Mouse (Mus musculus) liver, adult (tissue): ENCODE results near the gene Sec24b.

ENCODE experiments used
- GATA4 ChIP-seq: IDR thresholded peaks from 2 replicates; pipeline ENCODE4 v1.6.1; 2014; ENCODE audit warnings: mild to moderate bottlenecking, low read length; ENCODE audit not compliant: insufficient replicate concordance

The Sec24b gene

DNA sequence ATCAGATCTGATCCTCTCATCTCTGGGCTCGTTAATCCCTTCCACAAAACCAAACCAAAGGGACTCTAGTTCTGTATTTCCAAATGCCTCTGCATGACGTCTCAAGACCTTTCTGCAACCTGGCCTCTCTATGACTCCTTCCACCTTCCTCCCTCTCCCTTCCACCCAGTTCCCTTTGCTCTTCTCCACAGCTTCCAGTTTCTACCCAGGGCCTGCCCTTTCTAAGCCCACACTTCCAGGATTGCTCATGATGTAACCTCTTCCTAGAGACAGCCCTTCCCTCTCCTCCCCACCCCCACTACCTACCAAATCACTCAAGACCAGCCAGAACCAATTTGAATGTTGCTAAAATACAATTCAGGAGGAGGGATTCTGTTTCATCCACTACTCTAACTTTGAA, 2.9 kb downstream of the Sec24b start:
- TF ChIP-seq GATA4 = no peak

DNA sequence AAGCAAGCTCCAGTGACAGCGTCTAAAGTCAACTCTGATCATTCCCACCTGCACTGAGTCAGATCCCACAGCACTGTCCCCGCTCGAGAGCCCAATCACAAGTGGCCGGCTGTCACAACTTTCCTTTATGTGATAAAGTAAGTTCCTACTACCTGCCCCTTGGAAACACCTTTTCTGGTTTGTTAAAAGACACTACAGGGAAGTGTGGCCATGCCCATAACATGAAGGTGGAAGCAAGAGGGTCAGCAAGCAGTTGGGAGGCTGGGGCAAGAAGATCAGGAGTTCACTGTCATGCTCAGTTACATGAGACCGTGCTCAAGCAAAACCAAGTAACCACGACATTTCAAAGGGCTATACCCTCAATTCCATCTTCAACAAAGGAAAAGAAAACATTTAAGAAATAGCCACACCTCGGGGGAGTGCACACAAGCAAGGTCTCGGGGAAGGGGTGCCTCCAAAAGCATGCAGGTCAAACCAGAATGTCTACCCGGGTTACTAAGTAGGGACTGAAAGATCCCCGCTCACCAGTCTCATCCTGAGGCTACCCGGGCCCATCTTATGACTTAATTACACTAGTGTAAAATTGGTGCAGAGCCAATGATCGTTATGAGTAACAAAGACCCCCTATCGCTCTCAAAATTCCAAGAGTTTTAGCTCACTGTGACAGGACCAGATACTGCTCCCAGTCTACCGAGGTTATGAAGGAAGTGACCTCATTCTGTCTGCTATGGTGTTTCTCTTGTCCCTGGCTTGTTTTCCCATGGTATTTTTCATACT, 3.6 kb downstream of the Sec24b start:
- TF ChIP-seq GATA4 = no peak

DNA sequence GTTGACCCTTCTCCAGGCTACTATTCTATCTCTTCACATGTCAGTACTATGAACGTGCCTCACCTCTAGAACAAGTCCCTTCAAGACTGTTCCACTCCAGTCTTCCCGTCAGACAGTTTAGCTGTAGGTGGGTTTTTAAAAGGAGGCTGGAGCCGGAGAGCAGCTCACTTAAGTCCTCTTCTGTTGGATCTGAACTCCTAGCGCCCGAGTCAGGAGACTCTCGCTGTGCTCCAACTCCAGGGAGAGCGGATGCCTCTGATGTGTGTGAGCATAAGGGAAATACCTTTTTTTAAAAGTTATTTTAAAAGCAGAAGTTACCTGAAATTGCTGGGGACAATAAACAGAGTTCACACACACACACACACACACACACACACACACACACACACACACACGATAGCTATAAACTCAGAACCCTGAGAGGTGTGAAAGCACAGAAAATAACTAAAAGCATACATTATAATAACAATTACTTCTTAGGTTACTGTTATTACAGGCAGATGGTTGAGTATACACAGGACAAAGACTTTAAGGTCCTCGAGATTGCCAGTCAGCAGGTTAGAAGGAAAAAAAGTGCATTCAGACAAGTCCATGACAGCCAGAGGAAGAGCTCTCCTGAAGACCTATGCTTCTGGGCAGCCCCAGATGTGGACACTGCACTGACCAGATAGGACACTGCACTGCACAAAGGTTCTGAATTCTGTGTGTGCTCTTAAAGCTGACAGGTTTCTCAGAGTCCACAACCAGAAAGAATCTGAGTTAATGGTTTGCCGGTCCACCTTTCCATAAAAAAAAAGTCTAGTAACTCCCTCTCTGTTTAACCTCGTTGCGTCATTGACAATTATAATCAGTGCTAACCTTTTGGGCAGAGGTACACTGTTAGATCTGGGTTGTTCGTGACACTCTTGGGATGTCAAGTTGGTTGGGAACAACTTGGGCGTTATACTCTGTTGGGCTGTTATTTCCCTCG, 5.7 kb downstream of the Sec24b start:
- TF ChIP-seq GATA4 = no peak

DNA sequence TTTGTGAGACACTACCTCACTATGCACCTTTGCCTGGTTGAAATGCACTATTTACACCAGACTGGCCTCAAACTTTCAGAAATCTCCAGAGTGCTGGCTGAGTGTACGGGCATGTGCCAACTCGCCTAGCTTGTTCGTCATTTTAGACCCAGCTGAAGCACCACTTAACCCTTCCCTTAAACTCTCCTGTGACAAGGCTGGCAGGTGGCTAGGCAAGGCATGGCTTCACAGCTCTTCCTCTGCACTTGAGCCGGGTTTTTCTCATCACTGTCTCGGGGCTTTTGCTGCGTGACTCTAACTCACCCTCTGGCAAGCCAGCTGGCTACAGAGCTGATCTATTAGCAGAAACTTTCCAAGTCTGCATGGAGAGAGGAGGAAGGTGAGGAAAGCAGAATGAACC, 6.8 kb downstream of the Sec24b start:
- no peak for TF ChIP-seq GATA4

DNA sequence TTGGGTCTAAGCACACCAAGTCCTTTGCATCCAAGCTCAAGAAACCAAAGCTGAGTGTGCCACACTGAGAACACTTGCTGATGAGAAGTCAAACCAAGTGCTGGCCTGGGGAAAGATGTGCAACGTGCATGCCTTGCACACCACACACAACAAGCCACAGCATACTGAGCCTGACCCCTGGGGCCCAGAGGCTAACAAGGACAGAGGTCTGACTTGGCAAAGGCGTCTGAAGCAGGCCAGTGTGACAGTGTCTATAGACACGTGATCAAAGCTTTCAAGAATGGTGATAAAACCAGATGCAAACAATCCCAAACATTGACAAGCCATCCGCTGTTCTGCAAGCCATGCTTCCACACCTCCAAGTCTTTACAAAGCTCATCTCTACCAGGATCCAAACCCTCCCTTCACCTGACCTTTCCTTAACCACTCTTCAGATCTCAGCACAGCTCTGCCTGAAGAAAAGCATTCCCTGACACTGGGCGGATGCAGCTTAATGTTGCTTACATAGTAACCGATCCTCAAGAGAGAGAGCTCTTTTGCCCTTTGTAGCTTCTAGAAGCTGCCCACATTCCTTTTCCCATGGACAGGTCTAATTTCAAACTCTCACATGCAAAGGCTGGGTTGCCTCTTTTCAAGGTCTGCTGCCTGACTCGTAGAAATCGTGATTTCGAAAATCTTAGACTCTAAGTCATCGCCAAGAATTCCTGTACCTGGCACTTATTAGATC, 7.8 kb downstream of the Sec24b start:
- TF ChIP-seq GATA4 = no peak

DNA sequence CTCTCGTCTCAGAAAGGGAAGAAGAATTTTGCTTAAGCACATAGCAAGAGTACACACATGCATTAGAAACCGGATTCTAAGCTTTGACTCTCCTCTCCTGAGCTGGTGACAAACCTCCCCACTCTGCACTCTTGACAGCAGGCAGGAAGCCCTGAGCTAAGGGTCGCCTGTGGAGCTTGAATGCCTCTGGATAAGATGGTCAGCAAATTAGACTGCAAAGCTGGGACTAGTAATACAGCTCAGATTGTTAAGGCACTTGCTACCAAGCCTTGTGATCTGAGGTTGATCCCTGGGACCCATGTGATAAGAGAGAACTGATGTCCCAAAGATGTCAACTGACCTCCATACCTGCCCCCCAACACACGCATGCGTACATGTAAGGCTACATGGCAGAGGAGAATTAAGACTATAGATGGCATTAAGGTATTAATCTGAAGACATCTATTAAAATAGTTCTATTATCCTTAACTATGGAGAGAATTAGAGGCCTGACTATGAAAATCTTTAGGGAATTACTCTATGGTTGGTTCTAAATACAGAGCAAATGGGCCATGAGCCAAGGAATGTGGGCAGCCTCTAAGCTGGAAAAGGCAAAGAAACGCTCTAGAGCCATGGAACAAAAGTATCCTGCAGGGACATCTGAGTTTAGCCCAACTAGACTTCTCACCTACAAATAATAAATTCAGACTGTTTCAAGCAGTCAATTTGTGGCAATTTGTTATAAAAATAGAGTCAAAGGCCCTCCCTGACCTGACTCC, 8.6 kb downstream of the Sec24b start:
- TF ChIP-seq GATA4 = no peak

DNA sequence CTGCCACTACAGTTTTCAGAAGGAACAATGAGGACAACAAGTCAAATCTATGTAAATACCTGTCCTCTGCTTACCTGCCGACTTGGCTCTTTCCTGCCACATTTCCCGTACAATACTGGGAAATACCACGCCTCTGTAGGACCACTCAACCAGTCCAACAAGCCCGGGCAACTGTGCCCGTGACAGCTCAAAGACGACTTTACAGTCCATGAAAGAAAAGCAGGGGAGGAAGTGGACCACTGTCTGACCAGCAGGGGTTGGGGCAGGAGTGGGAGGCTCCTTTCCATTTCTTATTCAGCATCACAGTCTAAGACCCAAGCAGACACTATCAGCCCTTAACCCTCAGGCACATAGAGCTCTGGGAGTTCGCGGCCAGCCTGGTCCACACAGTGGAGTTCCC, 9.2 kb downstream of the Sec24b start:
- no peak for TF ChIP-seq GATA4

DNA sequence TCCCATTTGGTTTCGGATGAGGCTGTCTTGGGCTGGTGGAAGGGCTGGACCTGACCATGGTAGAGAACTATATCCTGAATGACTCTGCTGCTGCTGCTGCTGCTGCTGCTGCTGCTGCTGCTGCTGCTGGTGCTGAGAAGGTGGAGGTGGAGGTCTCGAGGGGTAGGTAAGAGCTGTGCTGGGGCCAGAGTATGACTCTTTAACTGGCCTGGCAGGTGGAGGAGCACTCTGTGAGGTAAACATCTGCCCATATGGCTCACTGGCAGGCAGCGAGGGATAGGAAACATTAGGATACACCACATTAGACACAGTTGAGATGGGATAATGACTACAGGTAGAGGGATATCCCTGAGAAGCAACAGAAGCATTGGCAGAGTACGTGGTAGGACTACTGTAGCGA, 20.6 kb downstream of the Sec24b start:
- no peak for TF ChIP-seq GATA4

DNA sequence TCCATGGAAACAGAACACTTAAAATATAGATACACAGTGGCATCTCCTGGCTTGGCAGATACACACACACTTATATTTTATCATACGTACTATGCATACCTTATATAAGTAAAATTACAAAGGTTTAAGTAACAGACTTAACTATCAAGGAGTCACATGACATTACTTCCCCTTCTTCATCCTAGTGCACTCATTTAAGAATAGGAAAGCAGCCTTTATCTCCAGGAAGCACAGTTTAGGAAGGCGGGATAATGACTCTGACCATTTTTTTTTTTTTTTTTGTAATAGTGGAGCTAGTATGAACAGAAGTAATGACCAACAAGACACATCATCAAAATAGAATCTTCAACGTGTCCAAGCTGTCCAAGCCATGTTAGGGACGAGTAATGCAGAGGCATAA, 21.3 kb downstream of the Sec24b start:
- TF ChIP-seq GATA4 = no peak; the same call in 1 of the 2 replicates

DNA sequence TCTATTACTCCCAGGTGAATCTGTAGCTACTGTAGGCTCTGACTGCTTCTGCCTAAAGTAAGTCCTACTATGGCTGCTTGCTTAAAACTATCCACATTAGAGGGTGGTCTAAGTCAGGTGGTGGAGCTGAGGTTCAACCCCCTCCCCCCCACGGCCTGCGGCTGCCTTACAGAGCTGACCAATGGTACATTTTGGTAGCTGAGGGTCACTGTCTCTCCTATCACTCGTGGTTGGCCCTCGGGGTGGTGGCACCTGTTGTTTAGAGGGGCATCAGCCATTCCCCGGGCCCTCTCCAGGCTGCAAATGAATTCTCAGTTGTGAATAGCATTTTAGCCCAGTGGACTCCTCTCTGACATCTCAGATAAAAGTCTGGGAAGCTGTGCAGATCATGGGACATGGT, 32.6 kb downstream of the Sec24b start:
- TF ChIP-seq GATA4 = no peak

DNA sequence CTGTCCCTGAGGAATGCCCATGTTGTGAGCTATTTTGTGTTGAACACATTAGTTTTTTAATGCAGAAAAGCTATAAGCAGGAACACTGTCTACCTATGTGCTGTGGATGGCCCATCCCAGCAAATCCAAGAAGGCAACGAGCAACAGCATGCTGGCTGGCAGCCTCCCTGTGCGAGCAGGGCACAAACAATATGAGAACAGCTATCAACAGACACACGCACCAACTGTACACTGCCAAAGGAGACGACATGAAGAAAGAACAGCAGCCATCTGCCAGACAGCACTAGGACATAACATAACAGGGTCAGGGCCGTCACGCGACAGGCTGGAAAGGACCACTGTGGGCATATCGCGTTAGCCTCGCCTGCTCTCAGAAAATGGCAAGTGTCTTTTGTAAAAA, 35.2 kb downstream of the Sec24b start:
- TF ChIP-seq GATA4 = no peak

DNA sequence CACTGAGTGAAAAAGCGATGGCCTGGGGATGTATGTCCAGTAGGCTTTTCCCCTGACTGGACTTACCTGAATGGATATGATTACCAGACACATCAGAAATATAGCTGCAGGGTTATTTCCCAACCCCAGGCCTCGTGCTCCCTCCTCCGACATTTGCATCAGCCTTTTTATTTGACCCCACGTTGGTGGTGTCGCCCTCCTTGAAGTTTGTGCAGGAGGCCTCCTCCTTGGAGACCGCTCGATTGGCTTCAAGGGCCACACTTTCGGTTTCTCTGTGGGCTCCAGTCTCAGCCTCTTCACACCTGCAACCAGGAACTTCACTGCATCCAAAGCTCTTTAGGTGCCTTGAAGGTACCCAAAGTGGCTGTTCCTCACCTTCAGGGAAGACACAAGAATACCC, 35.8 kb downstream of the Sec24b start:
- no peak for TF ChIP-seq GATA4

DNA sequence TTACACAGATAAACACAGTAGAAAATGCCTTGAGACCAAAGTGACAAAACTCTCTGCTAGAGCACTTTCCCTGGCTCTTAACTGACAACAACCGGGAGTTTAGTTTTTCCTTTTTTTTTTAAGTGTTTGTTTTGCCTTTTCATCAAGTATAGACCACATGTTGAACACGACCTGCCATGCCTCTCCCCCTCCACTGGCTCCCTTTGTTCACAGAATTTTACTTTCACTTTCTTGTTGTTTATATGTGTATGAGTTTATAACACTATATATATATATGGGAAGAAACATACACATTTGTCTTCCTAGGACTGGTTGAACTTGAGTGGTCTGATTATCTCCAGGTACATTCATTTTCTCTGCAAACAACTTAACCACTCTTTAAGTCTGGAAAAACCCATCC, 48.4 kb downstream of the Sec24b start:
- TF ChIP-seq GATA4 = no peak

DNA sequence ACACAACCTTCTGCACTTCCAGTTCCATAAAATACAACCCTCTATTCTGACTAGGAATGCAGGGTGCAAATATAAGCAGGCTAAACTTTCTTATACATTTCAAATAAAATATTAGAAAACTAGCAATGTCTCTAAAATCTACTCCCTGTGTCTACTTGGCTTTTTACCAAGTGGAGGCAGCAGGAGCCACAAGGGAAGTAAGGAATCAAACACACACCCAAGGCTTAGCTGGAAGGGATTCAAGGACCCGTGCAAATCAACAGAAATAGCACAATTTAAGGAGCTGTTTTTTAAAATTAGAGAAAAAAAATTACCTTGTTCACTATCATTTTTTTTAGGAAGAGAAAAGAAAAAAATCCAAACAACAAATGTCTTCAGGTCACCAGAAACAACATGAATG, 50.1 kb downstream of the Sec24b start:
- no peak for TF ChIP-seq GATA4

DNA sequence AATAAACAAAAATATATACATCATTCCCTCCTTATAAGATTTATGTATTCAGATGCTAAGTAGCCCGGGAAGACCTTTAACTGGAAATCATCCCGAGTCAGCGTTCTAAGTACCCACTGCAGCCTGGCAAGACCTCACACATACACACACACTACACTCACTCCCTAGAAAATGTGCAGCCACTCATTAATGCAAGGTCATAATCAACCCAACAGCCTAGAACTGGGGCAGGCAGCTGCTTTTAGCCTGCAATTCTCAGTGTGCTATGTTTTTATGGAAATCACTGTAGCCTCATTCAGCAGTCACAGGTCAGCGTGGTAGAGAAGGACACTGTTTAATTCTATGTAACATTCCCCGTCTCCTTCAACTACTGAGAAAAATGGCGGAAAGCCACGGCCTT, 55.2 kb downstream of the Sec24b start:
- no peak for TF ChIP-seq GATA4
